Mouse (Mus musculus) fat pad, adult 2 months (tissue): Measurements from ENCODE around the gene Rhbg.

Experiments
- DNase-seq: peaks from one replicate; pipeline ENCODE4 v3.0.0-alpha.2; 2011; ENCODE audit warnings: low read depth, low spot score; ENCODE audit errors: extremely low read depth

Rhbg gene

DNA sequence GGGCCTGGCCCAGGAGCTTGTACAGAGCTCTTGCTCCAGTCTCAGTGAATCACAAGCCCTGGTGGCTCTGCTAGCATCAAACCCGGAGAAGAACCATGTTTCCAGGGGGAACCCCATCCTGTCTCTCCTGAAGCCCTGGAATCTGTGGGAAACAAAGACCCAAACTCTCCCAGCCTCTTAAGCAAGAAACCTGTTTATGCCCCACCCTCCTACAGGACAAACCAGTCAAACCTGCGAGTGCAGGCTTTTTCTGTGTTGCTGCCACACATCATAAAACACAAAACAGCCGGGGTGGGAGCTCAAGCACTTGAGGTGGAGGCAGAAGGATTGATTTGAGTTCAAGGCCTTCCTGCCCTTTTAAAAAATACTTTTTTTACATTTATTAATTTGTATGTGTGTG lies 7.8 kb upstream of the Rhbg start:
- peak; percentile 46 for DNase-seq

DNA sequence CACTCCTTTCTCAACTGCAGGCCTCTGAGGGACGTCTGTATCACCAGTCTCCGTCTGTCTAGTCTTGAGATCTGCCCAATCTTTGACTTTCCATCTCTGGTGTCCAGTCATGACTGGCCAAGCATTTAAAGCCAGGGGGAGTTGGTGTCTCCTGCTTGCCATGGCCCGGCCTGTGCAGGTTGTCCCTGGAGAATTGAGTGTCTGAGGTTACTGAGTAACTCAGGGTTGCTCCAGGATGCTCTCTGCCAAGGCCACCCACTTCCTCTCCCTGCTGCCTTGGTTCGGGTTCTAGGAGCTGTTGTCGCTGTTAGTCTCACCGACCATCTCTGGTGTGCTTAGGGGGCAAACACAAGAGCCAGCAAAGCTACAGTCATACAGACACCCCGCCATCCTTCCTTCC lies 1.9 kb upstream of the Rhbg start:
- no peak for DNase-seq

DNA sequence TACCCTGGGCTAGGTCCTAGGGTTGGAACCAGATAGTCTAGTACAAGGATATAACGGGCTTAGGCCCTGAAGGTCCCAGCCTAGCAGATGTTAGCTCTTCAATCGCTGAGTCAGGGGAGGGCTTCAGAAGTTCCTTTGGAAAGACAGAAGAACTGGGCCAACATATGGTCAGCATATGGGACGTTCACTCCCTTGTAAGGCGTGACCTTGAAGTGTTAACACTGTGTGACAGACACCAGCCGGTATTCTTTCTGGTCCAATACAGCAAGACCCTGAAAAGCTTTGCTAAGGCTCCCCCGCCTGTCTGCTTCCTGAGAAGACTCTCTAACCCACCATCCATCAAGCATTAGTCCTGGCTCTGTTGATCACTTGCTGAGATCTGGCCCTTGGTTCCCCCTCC lies 1.4 kb upstream of the Rhbg start:
- DNase-seq = no peak

- no peak for DNase-seq
Measured at GRCm38 (mm10) chr3:88252739-88253138, 1.8 kb downstream of the Rhbg start.

DNA sequence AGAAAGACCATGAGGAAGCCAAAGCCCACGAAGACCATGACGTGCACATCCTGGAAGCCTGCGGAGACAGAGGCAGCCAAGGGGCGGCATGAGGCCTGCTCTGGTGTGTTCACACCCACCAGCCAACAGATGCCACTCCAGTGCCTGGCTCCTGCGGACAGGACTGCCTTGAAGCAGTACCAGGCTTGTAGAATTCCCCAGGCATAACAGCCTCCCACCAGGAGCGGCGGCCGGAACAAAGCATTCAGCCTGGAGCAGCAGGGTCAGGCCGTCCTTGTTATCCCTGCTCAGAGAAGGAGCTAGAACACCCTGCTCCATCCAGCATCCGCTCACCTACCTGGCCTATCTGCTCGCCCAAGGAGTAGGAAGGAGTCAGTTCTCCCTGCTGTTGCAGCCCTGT lies 6.1 kb downstream of the Rhbg start:
- no peak for DNase-seq

- DNase-seq = no peak
Measured at GRCm38 (mm10) chr3:88247666-88248065, 6.8 kb downstream of the Rhbg start.

DNA sequence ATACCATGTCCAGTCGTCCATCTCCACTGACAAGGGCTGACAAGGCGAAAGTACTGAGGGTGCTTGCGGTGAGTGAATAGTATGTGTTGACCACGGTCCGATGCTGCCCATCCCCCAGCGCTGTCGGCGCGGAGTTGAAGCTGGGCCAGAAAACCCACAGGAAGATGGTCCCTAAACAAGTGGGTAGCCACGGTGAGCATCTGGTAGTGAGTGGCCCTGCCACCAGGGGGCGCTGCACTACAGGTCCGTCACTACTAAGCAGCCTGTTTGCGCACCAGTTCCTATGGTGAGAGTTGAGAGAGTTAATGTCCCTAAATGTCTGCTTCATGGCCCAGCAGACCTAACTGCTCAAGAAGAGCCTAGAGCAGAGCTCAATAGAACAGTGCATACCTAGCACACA lies 8.7 kb downstream of the Rhbg start:
- no peak for DNase-seq

GRCm38 (mm10) chr3:88244071-88244470 lies 10.4 kb downstream of the Rhbg start:
- DNase-seq = no peak

DNA sequence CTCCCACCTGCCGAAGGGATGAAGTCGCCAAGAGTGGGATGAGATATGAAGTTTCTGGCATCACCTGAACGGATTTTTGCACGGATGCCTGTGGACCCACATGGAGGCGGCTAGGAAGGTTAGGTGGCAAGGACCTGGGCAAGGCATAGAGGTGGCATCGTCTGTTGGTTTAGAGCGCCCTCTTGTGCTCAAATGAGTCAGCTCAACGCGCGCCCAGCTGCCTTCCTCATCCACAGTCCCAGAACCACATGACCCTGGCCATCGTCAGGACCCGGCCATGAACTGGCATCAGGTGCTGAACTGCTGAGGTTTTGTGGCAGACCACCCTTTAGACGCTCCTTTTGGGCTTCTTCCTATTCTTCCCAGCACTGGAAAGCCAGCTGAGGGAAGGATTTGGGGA lies 12.0 kb downstream of the Rhbg start:
- DNase-seq = no peak

- DNase-seq = no peak
Measured at GRCm38 (mm10) chr3:88241045-88241786, 13.3 kb downstream of the Rhbg start.

DNA sequence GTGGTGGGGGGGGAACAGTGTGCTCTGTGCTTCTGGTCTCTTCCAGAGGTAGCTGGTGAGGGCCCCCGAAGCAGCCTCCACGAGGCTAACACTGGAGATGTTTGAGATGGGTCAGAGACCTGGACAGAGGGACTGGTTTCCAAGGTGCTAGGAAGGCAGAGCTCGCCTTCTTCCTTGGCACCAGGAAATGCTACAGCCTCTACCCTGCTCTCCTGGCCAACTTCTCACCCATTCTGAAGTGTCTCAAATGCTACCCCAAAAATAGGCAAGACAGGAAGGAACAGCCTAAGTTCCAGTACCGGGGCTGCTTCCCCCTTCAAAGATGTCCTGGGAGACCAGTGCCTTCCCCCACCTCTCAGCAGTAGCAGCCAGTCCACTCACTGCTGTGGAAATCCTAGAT lies 15.1 kb downstream of the Rhbg start:
- DNase-seq = no peak

DNA sequence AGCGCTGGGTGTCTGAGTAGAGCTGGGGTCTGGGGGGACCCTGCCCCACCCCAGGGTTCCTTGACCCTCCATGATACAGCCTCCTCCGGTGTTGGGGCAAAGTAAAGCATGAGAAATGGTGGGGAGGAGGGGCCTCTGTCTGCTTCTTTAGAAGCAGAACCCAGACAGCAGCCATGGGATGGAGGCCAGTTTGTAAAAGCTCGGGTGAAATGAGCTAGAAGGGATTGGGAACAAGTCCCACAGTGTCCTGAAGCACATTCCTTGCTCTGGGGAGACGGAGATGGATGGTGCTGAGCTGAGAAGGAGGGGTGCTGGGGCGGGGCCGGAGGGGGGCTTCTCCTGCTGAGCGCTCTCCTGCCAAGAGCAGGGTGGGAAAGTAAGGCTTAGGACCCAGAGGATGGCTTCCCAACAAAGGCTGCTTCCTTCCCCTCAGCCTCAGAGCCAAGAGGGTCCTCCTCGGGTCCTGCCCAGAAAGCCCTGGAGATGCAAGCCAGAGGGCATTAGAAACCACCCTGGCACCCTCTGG lies 15.6 kb downstream of the Rhbg start:
- DNase-seq = no peak

DNA sequence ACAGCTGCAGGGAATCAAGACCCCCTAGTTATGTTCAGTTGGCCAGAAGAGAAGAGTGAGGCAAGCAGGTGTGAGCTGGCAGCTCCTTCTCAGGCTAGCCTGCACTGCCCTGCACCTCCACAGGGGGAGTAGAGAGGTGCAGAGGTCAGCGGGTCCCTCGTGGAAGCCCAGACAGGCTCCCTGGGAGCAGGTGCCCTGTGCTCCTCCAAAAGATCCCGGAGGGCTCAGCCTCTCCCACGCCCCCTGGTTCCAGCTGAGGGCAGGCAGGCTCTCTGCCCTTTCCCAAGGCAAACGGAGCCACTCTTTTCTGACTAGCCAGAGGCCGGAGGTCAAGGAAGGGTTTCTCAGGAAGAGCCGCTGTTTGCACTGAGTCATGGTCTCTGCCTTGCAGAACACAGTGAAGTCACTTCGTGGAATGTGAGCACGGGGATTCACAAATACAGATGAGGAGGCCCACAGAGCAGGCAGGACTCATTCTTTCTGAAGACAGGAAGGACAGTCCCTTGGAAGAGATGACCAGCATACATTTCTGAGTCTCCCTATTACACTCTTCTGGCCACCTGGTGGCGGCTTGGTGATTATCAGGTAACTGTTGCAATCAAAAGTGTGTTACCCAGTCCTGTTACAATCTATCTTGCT lies 16.8 kb downstream of the Rhbg start:
- DNase-seq = no peak

DNA sequence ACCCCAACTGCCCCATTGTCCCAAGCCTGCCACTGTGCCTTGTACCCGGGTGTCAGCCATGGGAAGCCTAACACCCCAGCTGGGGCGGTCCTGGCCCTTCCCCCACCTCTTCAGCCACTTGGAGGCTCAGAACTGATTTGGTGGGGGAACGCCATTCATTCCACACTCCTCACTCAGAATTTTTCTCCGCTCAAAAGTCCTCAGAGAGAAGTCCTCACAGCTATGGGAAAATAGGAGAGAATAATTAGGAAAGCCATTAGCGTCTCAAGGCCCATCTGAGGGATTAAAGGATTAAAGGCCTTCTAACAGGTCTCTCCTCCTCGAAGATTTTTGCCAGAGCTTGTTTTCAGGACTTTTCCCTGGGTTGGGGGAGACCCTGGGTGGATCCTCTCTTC lies 17.4 kb downstream of the Rhbg start:
- no peak for DNase-seq

DNA sequence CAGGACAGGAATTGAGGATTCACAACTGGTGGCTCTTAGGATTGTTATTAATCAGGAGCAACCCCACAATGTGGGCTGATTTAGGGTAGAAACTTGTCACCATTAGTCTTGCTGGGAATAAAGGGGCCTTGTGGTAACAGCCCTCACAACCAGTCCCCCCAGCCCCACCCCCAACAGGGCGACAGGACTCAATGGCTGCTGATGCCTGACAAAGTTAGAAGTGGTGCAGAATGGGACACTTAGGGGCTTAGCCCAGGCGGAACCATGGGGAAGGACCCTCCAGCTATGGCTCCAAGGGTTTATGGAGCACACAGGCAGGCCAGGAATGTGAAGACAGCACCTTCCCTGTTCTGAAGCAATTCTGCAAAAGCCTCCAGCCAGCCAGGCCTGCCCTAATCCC lies 18.9 kb downstream of the Rhbg start:
- DNase-seq = no peak

- DNase-seq = no peak
Measured at GRCm38 (mm10) chr3:88235216-88235615, 19.3 kb downstream of the Rhbg start.

- no peak for DNase-seq
Measured at GRCm38 (mm10) chr3:88234041-88234440, 20.5 kb downstream of the Rhbg start.

DNA sequence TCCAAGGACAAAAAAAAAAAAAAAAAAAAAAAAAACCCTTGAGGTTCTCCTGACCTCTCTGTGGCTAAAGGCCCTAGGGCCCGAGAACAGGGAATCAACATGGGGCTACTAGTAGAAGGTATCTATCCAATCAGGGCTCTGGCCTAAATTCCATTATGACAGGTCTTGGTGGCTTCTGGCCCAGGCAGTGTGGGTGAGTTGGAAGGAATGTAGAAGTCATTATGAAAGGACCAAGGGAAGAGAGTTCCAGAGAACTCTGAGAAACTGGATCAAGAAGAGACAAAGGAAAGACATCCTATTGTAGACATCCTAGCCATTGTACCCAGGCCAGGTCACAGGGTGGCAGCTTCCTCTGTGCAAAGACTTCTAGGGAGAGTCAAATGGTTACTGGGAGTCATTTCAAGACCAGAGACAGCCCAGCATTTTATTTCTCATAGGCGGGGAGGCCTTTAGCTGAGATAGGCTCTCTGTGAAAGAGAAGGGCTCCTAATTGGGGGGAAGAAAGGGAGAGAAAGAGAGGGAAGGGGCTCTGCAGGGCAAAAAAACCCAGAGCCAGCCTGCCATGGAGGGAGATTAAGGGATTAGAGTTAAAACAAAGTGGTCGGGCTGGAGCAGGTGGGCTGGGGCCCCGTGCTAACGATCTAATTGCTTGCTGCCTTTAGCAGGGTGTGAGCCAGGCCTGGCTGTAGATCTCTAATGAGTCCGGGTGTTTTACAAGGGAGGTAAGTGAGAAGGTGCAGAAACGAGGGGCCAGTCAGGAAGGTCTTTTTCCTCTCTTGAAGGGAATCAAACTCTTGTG lies 21.5 kb downstream of the Rhbg start:
- DNase-seq = no peak

GRCm38 (mm10) chr3:88232301-88232702 lies 22.2 kb downstream of the Rhbg start:
- no peak for DNase-seq

DNA sequence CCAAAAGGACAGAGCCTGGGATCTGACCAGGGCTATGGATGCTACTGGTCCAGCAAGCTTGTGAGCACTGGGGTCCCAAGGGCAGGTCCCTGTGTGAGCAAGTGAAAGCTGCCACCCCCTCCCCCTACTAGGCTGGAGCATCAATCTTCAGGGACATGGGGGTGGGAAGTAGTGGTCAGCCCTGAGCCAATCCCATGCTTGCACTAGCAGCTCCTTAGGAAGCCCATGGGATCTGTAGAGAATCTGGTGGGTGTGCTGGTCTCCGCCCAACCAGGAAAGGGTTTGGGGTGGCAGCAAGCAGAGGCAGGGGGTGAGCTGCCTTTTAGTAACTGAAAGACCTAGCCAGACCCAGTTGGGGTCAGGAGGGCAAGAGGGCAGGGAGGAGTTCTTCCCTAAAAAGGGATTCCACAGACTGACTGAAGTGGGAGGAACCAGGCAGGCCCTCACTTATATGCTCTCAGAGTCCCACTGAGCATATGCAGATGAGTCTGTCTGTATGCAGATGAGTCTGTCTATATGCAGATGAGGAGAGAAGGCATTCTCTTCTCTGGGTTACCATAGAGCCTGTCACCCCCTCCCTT lies 23.4 kb downstream of the Rhbg start:
- DNase-seq = no peak

GRCm38 (mm10) chr3:88230262-88231047 lies 24.1 kb downstream of the Rhbg start:
- no peak for DNase-seq
